Mouse (Mus musculus): ENCODE results near the gene Cyp4f13. TPM values are rescaled to one million over a fixed set of nuclear protein-coding genes. Genes with fewer than 3 reads are reported as not detected.

Cyp4f13 gene
- polyA plus RNA-seq, 1 experiment, result not detected

- Histone ChIP-seq H3K4me3 (ENCODE audit: insufficient read depth, low read depth, low read length) (peak within 1 kb of the TSS; percentile 66), H3K4me1 (ENCODE audit: control insufficient read depth, insufficient read depth, low read length) (peaks cover 10% of the 10 kb centered on the region), H3K27ac (ENCODE audit: insufficient read depth, low read depth, low read length) (peak within 1 kb of the TSS; percentile 55)
- 8% methylated on average over 33 of the region's 33 CpGs for WGBS
- no peak for TF ChIP-seq POLR2A (IDR thresholded peaks at IDR 0.05; ENCODE audit: insufficient read depth, low read depth, low read length)
- TF ChIP-seq CTCF (IDR thresholded peaks at IDR 0.05; ENCODE audit: insufficient read depth, low read depth, low read length), result peak; percentile 35; the same call in 1 of the 2 replicates
Observed at GRCm38 (mm10) chr17:32891239-32892180, 55.7 kb downstream of the Cyp4f13 start, which contains the start of gene Zfp870. Gene Zfp870, minus strand, starts transcription at chr17:32891642.

- 1% methylated on average over 11 of the region's 11 CpGs for WGBS
- Histone ChIP-seq H3K4me1 (ENCODE audit: control insufficient read depth, insufficient read depth, low read length) (peaks cover 10% of the 10 kb centered on the region), H3K4me3 (ENCODE audit: insufficient read depth, low read depth, low read length) (peak overlapping the region; percentile 66), H3K27ac (ENCODE audit: insufficient read depth, low read depth, low read length) (peak overlapping the region; percentile 24)
- TF ChIP-seq POLR2A (IDR thresholded peaks at IDR 0.05; ENCODE audit: insufficient read depth, low read depth, low read length) (no peak), CTCF (IDR thresholded peaks at IDR 0.05; ENCODE audit: insufficient read depth, low read depth, low read length) (no peak)
Observed at GRCm38 (mm10) chr17:32890852-32891238, 56.4 kb downstream of the Cyp4f13 start.

GRCm38 (mm10) chr17:32889611-32890010 lies 57.6 kb downstream of the Cyp4f13 start:
- Histone ChIP-seq H3K27ac (ENCODE audit: insufficient read depth, low read depth, low read length) (no peak overlapping the region), H3K4me1 (ENCODE audit: control insufficient read depth, insufficient read depth, low read length) (peaks cover 10% of the 10 kb centered on the region), H3K4me3 (ENCODE audit: insufficient read depth, low read depth, low read length) (no peak overlapping the region)
- TF ChIP-seq POLR2A (IDR thresholded peaks at IDR 0.05; ENCODE audit: insufficient read depth, low read depth, low read length) (no peak), CTCF (IDR thresholded peaks at IDR 0.05; ENCODE audit: insufficient read depth, low read depth, low read length) (no peak)
- 93% methylated on average over 6 of the region's 6 CpGs for whole genome bisulfite sequencing

- Histone ChIP-seq H3K27ac (ENCODE audit: insufficient read depth, low read depth, low read length) (no peak overlapping the region), H3K4me3 (ENCODE audit: insufficient read depth, low read depth, low read length) (no peak overlapping the region), H3K4me1 (ENCODE audit: control insufficient read depth, insufficient read depth, low read length) (no peaks in the 10 kb centered on the region)
- no peak for TF ChIP-seq CTCF (IDR thresholded peaks at IDR 0.05; ENCODE audit: insufficient read depth, low read depth, low read length)
- no peak for TF ChIP-seq POLR2A (IDR thresholded peaks at IDR 0.05; ENCODE audit: insufficient read depth, low read depth, low read length)
- WGBS, result 92% methylated on average over 14 of the region's 14 CpGs
Observed at GRCm38 (mm10) chr17:32880320-32881218, 66.6 kb downstream of the Cyp4f13 start.

GRCm38 (mm10) chr17:32878773-32879172 lies 68.4 kb downstream of the Cyp4f13 start:
- Histone ChIP-seq H3K4me3 (ENCODE audit: insufficient read depth, low read depth, low read length) (no peak overlapping the region), H3K4me1 (ENCODE audit: control insufficient read depth, insufficient read depth, low read length) (no peaks in the 10 kb centered on the region), H3K27ac (ENCODE audit: insufficient read depth, low read depth, low read length) (no peak overlapping the region)
- TF ChIP-seq POLR2A (IDR thresholded peaks at IDR 0.05; ENCODE audit: insufficient read depth, low read depth, low read length) (no peak), CTCF (IDR thresholded peaks at IDR 0.05; ENCODE audit: insufficient read depth, low read depth, low read length) (no peak)
- WGBS, result 92% methylated on average over 11 of the region's 11 CpGs

GRCm38 (mm10) chr17:32877471-32878171 lies 69.6 kb downstream of the Cyp4f13 start:
- H3K4me3 ChIP-seq (ENCODE audit: insufficient read depth, low read depth, low read length), result no peak overlapping the region
- 18% methylated on average over 22 of the region's 22 CpGs for WGBS
- TF ChIP-seq POLR2A (IDR thresholded peaks at IDR 0.05; ENCODE audit: insufficient read depth, low read depth, low read length), result no peak
- TF ChIP-seq CTCF (IDR thresholded peaks at IDR 0.05; ENCODE audit: insufficient read depth, low read depth, low read length), result no peak
- H3K27ac ChIP-seq (ENCODE audit: insufficient read depth, low read depth, low read length), result no peak overlapping the region
- H3K4me1 ChIP-seq (ENCODE audit: control insufficient read depth, insufficient read depth, low read length), result no peaks in the 10 kb centered on the region

Other genes starting within 250 kb of the Cyp4f13 start
- 68.0 and 91.8 TPM in 2 replicates for gene Zfp871, start 159.1 kb downstream of the Cyp4f13 start, polyA plus RNA-seq (2012; ENCODE audit: insufficient read depth, insufficient read length, low replicate concordance, missing spikeins)
- not detected in 2 replicates for gene Zfp811, start 137.5 kb downstream of the Cyp4f13 start, polyA plus RNA-seq (2012; ENCODE audit: insufficient read depth, insufficient read length, low replicate concordance, missing spikeins)
- not detected in 2 replicates for gene Zfp799, start 117.1 kb downstream of the Cyp4f13 start, polyA plus RNA-seq (2012; ENCODE audit: insufficient read depth, insufficient read length, low replicate concordance, missing spikeins)
- gene Zfp870, start 55.8 kb downstream of the Cyp4f13 start, polyA plus RNA-seq (2012; ENCODE audit: insufficient read depth, insufficient read length, low replicate concordance, missing spikeins), result not detected in 2 replicates
- gene Cyp4f14, start 30.1 kb downstream of the Cyp4f13 start, polyA plus RNA-seq (2012; ENCODE audit: insufficient read depth, insufficient read length, low replicate concordance, missing spikeins), result not detected in 2 replicates
- gene Zfp472, start 18.4 kb upstream of the Cyp4f13 start, polyA plus RNA-seq (2012; ENCODE audit: insufficient read depth, insufficient read length, low replicate concordance, missing spikeins), result not detected in 2 replicates
- not detected in 2 replicates for gene Zfp952, start 45.7 kb upstream of the Cyp4f13 start, polyA plus RNA-seq (2012; ENCODE audit: insufficient read depth, insufficient read length, low replicate concordance, missing spikeins)
- not detected in 2 replicates for gene Zfp763, start 86.0 kb upstream of the Cyp4f13 start, polyA plus RNA-seq (2012; ENCODE audit: insufficient read depth, insufficient read length, low replicate concordance, missing spikeins)
- gene 4921501E09Rik, start 120.7 kb upstream of the Cyp4f13 start, polyA plus RNA-seq (2012; ENCODE audit: insufficient read depth, insufficient read length, low replicate concordance, missing spikeins), result not detected in 2 replicates
- not detected in 2 replicates for gene Zfp563, start 141.9 kb upstream of the Cyp4f13 start, polyA plus RNA-seq (2012; ENCODE audit: insufficient read depth, insufficient read length, low replicate concordance, missing spikeins)
- not detected in 2 replicates for gene Morc2b, start 192.3 kb upstream of the Cyp4f13 start, polyA plus RNA-seq (2012; ENCODE audit: insufficient read depth, insufficient read length, low replicate concordance, missing spikeins)
- gene Olfr55, start 221.0 kb upstream of the Cyp4f13 start, polyA plus RNA-seq (2012; ENCODE audit: insufficient read depth, insufficient read length, low replicate concordance, missing spikeins), result not detected in 2 replicates
- not detected in 2 replicates for gene Olfr239, start 243.9 kb upstream of the Cyp4f13 start, polyA plus RNA-seq (2012; ENCODE audit: insufficient read depth, insufficient read length, low replicate concordance, missing spikeins)

Measured in olfactory bulb, adult 2 months (tissue).